In the genomic region with DNA sequence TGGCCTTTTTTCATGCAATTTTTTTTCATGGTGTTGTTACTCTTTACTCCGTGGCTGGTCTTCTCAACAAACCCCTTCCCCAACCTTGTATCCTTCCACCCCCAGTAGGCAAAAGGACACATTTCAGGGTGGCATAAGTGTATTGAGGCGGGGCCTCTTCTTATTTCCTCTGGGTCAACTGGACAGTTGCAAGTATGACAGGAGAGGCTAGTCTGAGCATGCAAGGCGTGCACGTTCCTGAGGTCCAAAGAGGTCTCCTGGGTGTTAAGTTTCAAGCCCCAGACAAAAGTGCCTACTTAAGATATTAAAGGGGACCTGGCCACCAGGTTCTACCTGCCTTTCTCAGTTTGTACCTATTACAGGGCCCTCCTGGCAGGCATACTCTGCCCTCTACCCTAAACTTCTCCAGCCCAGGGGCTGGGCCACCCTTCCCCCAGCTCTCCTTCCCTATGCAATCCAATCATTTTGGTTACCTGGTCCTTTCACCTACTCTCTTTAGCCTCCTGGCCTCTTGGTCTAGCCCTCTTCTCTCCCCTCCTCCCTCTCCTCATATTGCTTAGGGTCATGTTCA, we compare ENCODE assay signal across 17 mouse cellular contexts. TPM values are rescaled to one million over a fixed set of nuclear protein-coding genes. Genes with fewer than 3 reads are reported as not detected.
DNase-seq lines count a peak whose midpoint lies in the region; ATAC-seq and TF ChIP-seq lines count a peak whose summit lies in the region.
"Had no signal": no experiment of that assay in that cellular context is flagged by ENCODE, and none has a peak within 500 bp of the region (broad histone marks: within the 10 kb centered on the region; RNA-seq: fewer than 3 reads in every experiment).

No protein-coding gene starts in this region.

- peak; percentile 58 for DNase-seq in cerebellum, adult 9-11 months
- DNase-seq in cerebellum, adult 2 months: no peak
- peak; percentile 6 for DNase-seq in kidney, adult 11 months
- no peak for DNase-seq in kidney, postnatal 10 days
- no peak for DNase-seq in left cerebral cortex, postnatal 25 days (ENCODE audit: low spot score in 2 of 2)
- DNase-seq: lung, postnatal 14 days; retina, postnatal 1 day had no signal

- TF ChIP-seq CTCF in cerebellum, adult 2 months (IDR thresholded peaks at IDR 0.05; ENCODE audit: borderline replicate concordance, insufficient read depth, low read depth, low read length): no peak

- H3K9me3 ChIP-seq in megakaryocyte, embryonic 14.5 days: no peaks in the 10 kb centered on the region
- H3K9me3 ChIP-seq: heart, embryonic 12.5 days had no signal

- peaks cover 3% of the 10 kb centered on the region for H3K36me3 ChIP-seq in megakaryocyte, embryonic 14.5 days (replicated peaks; ENCODE audit: low read length)
- H3K36me3 ChIP-seq in macrophage (ENCODE audit: inconsistent target): no peaks in the 10 kb centered on the region
- H3K36me3 ChIP-seq: heart, embryonic 12.5 days had no signal

- no peaks in the 10 kb centered on the region for H3K79me2 ChIP-seq in macrophage (ENCODE audit: inconsistent target)

- no peak overlapping the region for H3K4me3 ChIP-seq in cerebellum, adult 2 months (replicated peaks; ENCODE audit: insufficient read depth, low read depth, low read length)
- peak overlapping the region; percentile 5 for H3K4me3 ChIP-seq in megakaryocyte, embryonic 14.5 days (replicated peaks)
- no peak overlapping the region for H3K4me3 ChIP-seq in macrophage (ENCODE audit: inconsistent target)

- no peaks in the 10 kb centered on the region for H3K27me3 ChIP-seq in cerebellum, adult 2 months (ENCODE audit: control insufficient read depth, insufficient read depth, low read length)
- H3K27me3 ChIP-seq in megakaryocyte, embryonic 14.5 days (replicated peaks): no peaks in the 10 kb centered on the region
- H3K27me3 ChIP-seq: heart, embryonic 12.5 days had no signal

- WGBS in cerebellum, adult 2 months: 88% methylated on average over 4 of the region's 4 CpGs
- WGBS in macrophage (ENCODE audit: missing documents): 93% methylated on average over 4 of the region's 4 CpGs

- H3K27ac ChIP-seq in cerebellum, adult 2 months (ENCODE audit: insufficient read depth, low read length): no peak overlapping the region
- peak overlapping the region; percentile 84 for H3K27ac ChIP-seq in macrophage

- no peak for ATAC-seq in megakaryocyte, adult 5-6 weeks (ENCODE audit: poor library complexity, severe bottlenecking)

- 0 out of 2 replicates have a peak, but pooled peaks cover 10% of the 10 kb centered on the region for H3K4me1 ChIP-seq in cerebellum, adult 2 months (ENCODE audit: control insufficient read depth, insufficient read depth, low read length)
- H3K4me1 ChIP-seq in megakaryocyte, embryonic 14.5 days: peaks cover 51% of the 10 kb centered on the region

- TF ChIP-seq POLR2A in cerebellum, adult 2 months (IDR thresholded peaks at IDR 0.05; ENCODE audit: borderline replicate concordance, insufficient read depth, low read length): no peak

- intact Hi-C loops in left cerebral cortex, postnatal 25 days (cut with DNase I): loop anchor here (5.0 kb wide), 2 partner anchors 92 to 112 kb away; partner anchors contain the start of gene Zfp444

RNA-seq across cellular contexts. Expression of gene Zfp667, which starts 1.9 kb away (rescaled TPM):
- 7.9 and 8.8 TPM in 2 replicates for polyA plus RNA-seq in cerebellum, adult 2 months (2012; rRNA removed)
- 0.63 TPM in 1 of 2 replicates, not detected in the other for polyA plus RNA-seq in megakaryocyte, embryonic 14.5 days (2012; ENCODE audit: insufficient read depth, low replicate concordance)
- 0.69 and 1.3 TPM in 2 replicates for total RNA-seq in megakaryocyte, adult 5-6 weeks (2015)
- 0.99 and 3.0 TPM in 2 replicates for total RNA-seq in megakaryocyte, adult 5-6 weeks (2017)
- total RNA-seq in macrophage (2018; cell fraction: chromatin; rRNA removed): 10 to 100 TPM in 7 of 26 experiments, 1 to 10 TPM in 13, under 1 TPM in 5, not detected in 1; 0.51 to 36.9 (median 3.3) TPM
- 1 to 10 TPM in 12 of 26 experiments, under 1 TPM in 14; 0.26 to 3.8 (median 0.94) TPM for total RNA-seq in macrophage (2018; cell fraction: cytosol; rRNA removed)
- total RNA-seq in macrophage (2018; cell fraction: nucleus; rRNA removed): 10 to 100 TPM in 3 of 26 experiments, 1 to 10 TPM in 14, under 1 TPM in 9; 0.24 to 17.0 (median 1.8) TPM
- polyA plus RNA-seq in macrophage (2018): 1.4 to 1.9 TPM (median 1.7 TPM) in 3 replicates
- total RNA-seq in left cerebral cortex, postnatal 25 days (2021): 10 to 100 TPM; 11.4 to 11.7 TPM

RNA-seq across cellular contexts. Expression of gene Epp13, which starts 32.0 kb away (rescaled TPM):
- not detected in 2 replicates for polyA plus RNA-seq in cerebellum, adult 2 months (2012; rRNA removed)
- not detected in 2 replicates for polyA plus RNA-seq in megakaryocyte, embryonic 14.5 days (2012; ENCODE audit: insufficient read depth, low replicate concordance)
- not detected in 2 replicates for total RNA-seq in megakaryocyte, adult 5-6 weeks (2015)
- not detected in 2 replicates for total RNA-seq in megakaryocyte, adult 5-6 weeks (2017)
- not detected for total RNA-seq in macrophage (2018; cell fraction: chromatin; rRNA removed)
- not detected for total RNA-seq in macrophage (2018; cell fraction: cytosol; rRNA removed)
- total RNA-seq in macrophage (2018; cell fraction: nucleus; rRNA removed): not detected
- not detected in 3 replicates for polyA plus RNA-seq in macrophage (2018)
- not detected for total RNA-seq in left cerebral cortex, postnatal 25 days (2021)
- total RNA-seq: gastrocnemius, adult 8-10 months; layer of hippocampus, adult 18-20 months; left cerebral cortex, postnatal 36 days had no signal
- polyA plus RNA-seq: heart, embryonic 12.5 days; inflammation-experienced regulatory T-cells, adult 6 months; neural tube, embryonic 11.5 days; spleen, adult 2 months had no signal

RNA-seq across cellular contexts. Expression of gene Zfp583, which starts 46.6 kb away (rescaled TPM):
- polyA plus RNA-seq in cerebellum, adult 2 months (2012; rRNA removed): 5.6 and 6.9 TPM in 2 replicates
- polyA plus RNA-seq in megakaryocyte, embryonic 14.5 days (2012; ENCODE audit: insufficient read depth, low replicate concordance): 1.2 TPM in 1 of 2 replicates, not detected in the other
- 0.96 and 1.3 TPM in 2 replicates for total RNA-seq in megakaryocyte, adult 5-6 weeks (2015)
- 0.88 and 1.8 TPM in 2 replicates for total RNA-seq in megakaryocyte, adult 5-6 weeks (2017)
- 10 to 100 TPM in 1 of 26 experiments, 1 to 10 TPM in 25; 1.1 to 11.1 (median 4.2) TPM for total RNA-seq in macrophage (2018; cell fraction: chromatin; rRNA removed)
- 1 to 10 TPM in 20 of 26 experiments, under 1 TPM in 6; 0.19 to 3.4 (median 1.4) TPM for total RNA-seq in macrophage (2018; cell fraction: cytosol; rRNA removed)
- 1 to 10 TPM; 1.2 to 9.6 (median 2.9) TPM for total RNA-seq in macrophage (2018; cell fraction: nucleus; rRNA removed)
- polyA plus RNA-seq in macrophage (2018): 1.3 to 3.0 TPM (median 1.3 TPM) in 3 replicates
- 10 to 100 TPM; 10.8 to 12.4 TPM for total RNA-seq in left cerebral cortex, postnatal 25 days (2021)

RNA-seq across cellular contexts. Expression of gene Gm3854, which starts 59.0 kb away (rescaled TPM):
- polyA plus RNA-seq in cerebellum, adult 2 months (2012; rRNA removed): 3.0 and 3.2 TPM in 2 replicates
- not detected in 2 replicates for polyA plus RNA-seq in megakaryocyte, embryonic 14.5 days (2012; ENCODE audit: insufficient read depth, low replicate concordance)
- 0.13 and 0.21 TPM in 2 replicates for total RNA-seq in megakaryocyte, adult 5-6 weeks (2015)
- not detected in 2 replicates for total RNA-seq in megakaryocyte, adult 5-6 weeks (2017)
- total RNA-seq in macrophage (2018; cell fraction: chromatin; rRNA removed): under 1 TPM in 1 of 26 experiments, not detected in 25; 0.31 TPM
- total RNA-seq in macrophage (2018; cell fraction: cytosol; rRNA removed): under 1 TPM in 1 of 26 experiments, not detected in 25; 0.05 TPM
- under 1 TPM in 2 of 26 experiments, not detected in 24; 0.21 to 0.34 TPM for total RNA-seq in macrophage (2018; cell fraction: nucleus; rRNA removed)
- polyA plus RNA-seq in macrophage (2018): 0.07 TPM in 1 of 3 replicates, not detected in the others
- total RNA-seq in left cerebral cortex, postnatal 25 days (2021): 1 to 10 TPM; 5.2 to 7.3 TPM

Comparison
In these comparisons a context has a peak if more than half of its experiments do, and no peak if none do; other contexts are left out.
1. DNase-seq: peak in cerebellum, adult 9-11 months (single experiment) and kidney, adult 11 months (single experiment); none in cerebellum, adult 2 months (0 of 2), kidney, postnatal 10 days (single experiment) and left cerebral cortex, postnatal 25 days (0 of 2).